In genomic region chr19:21778147-21778917, GRCm38 (mm10) we compare ENCODE assay signal across 8 mouse cellular contexts. TPM values are rescaled to one million over a fixed set of nuclear protein-coding genes. Genes with fewer than 3 reads are reported as not detected.
DNase-seq lines count a peak whose midpoint lies in the region; ATAC-seq and TF ChIP-seq lines count a peak whose summit lies in the region.

Cemip2 (plus strand) TSS chr19:21778342.

- DNase-seq in CH12.LX (ENCODE audit: extremely low read depth): peak; percentile 92
- DNase-seq in c-Kit-positive CD71-negative TER-119-negative erythroid progenitor cells, embryonic 14.5 days (ENCODE audit: low read depth): peak; percentile 81
- peak; percentile 96 for DNase-seq in forebrain, embryonic 10.5 days (ENCODE audit: extremely low spot score, low spot score)
- peak; percentile 99 for DNase-seq in kidney, postnatal 14 days
- DNase-seq in liver, embryonic 13.5 days: peak; percentile 88
- peak; percentile 92 to 93 for DNase-seq in natural killer cell, adult 2 months (ENCODE audit: low spot score in 2 of 2)

- peak within 1 kb of the TSS; percentile 45 for H3K27ac ChIP-seq in CH12.LX (ENCODE audit: insufficient read depth, low read depth)
- peak within 1 kb of the TSS; percentile 97 for H3K27ac ChIP-seq in forebrain, embryonic 10.5 days
- H3K27ac ChIP-seq in heart, embryonic 15.5 days: peak within 1 kb of the TSS; percentile 96
- peak within 1 kb of the TSS; percentile 61 for H3K27ac ChIP-seq in liver, embryonic 13.5 days
- peak within 1 kb of the TSS; percentile 87 for H3K27ac ChIP-seq in stomach, embryonic 14.5 days (ENCODE audit: low read length)

- TF ChIP-seq RAD21 in CH12.LX (IDR thresholded peaks at IDR 0.05; ENCODE audit: low read depth, low read length): peak; percentile 77

- H3K9me3 ChIP-seq in CH12.LX (replicated peaks; ENCODE audit: low read length): no peaks in the 10 kb centered on the region
- H3K9me3 ChIP-seq in forebrain, embryonic 10.5 days: no peaks in the 10 kb centered on the region
- no peaks in the 10 kb centered on the region for H3K9me3 ChIP-seq in heart, embryonic 15.5 days (replicated peaks)
- H3K9me3 ChIP-seq in liver, embryonic 13.5 days (replicated peaks): no peaks in the 10 kb centered on the region
- no peaks in the 10 kb centered on the region for H3K9me3 ChIP-seq in stomach, embryonic 14.5 days (ENCODE audit: control insufficient read depth, low read depth, low read length)

- peak within 1 kb of the TSS; percentile 70 to 95 (median 89) for H3K4me3 ChIP-seq in CH12.LX (replicated peaks in 1 of 3; ENCODE audit: low read depth in 2 of 3, low read length in 2 of 3, poor library complexity in 1 of 3)
- H3K4me3 ChIP-seq in forebrain, embryonic 10.5 days: peak within 1 kb of the TSS; percentile 89
- peak within 1 kb of the TSS; percentile 73 for H3K4me3 ChIP-seq in heart, embryonic 15.5 days
- peak within 1 kb of the TSS; percentile 80 for H3K4me3 ChIP-seq in liver, embryonic 13.5 days (replicated peaks)
- peak within 1 kb of the TSS; percentile 92 for H3K4me3 ChIP-seq in stomach, embryonic 14.5 days (ENCODE audit: low read depth, low read length)

- H3K4me2 ChIP-seq in CH12.LX (ENCODE audit: insufficient read depth, low read depth, poor library complexity, severe bottlenecking): peak within 1 kb of the TSS; percentile 76
- H3K4me2 ChIP-seq in heart, embryonic 15.5 days: peak within 1 kb of the TSS; percentile 78
- H3K4me2 ChIP-seq in liver, embryonic 13.5 days: peak within 1 kb of the TSS; percentile 96
- H3K4me2 ChIP-seq in stomach, embryonic 14.5 days (replicated peaks; ENCODE audit: low read depth, low read length): peak within 1 kb of the TSS; percentile 77

- dilution Hi-C loops in CH12.LX (cut with MboI; ENCODE audit: extremely low pct_ligation_motif_present, extremely low pct_unique_long_range_greater_than_20kb, low sequenced_read_pairs): no loop called here

- ATAC-seq in heart, embryonic 15.5 days (replicated peaks; ENCODE audit: insufficient number of reproducible peaks, insufficient read depth, low FRiP score, low read depth): peak; percentile 90
- ATAC-seq in liver, embryonic 13.5 days (ENCODE audit: low read depth): peak; percentile 97
- peak; percentile 95 for ATAC-seq in stomach, embryonic 14.5 days (ENCODE audit: insufficient number of reproducible peaks, insufficient read depth, low FRiP score, low read depth)

- peaks cover 0 to 17% of the 10 kb centered on the region in 2 experiments; a peak in 2 of 4 replicates for H3K4me1 ChIP-seq in CH12.LX (ENCODE audit: control insufficient read depth in 1 of 2, insufficient read depth in 2 of 2)
- peaks cover 55% of the 10 kb centered on the region for H3K4me1 ChIP-seq in forebrain, embryonic 10.5 days
- peaks cover 61% of the 10 kb centered on the region for H3K4me1 ChIP-seq in heart, embryonic 15.5 days (replicated peaks)
- H3K4me1 ChIP-seq in liver, embryonic 13.5 days (replicated peaks): peaks cover 27% of the 10 kb centered on the region
- H3K4me1 ChIP-seq in stomach, embryonic 14.5 days (ENCODE audit: control insufficient read depth, insufficient read depth, low read length): peaks cover 16% of the 10 kb centered on the region

- 0 out of 2 replicates have a peak, but pooled peaks have one; percentile 21 for TF ChIP-seq EP300 in CH12.LX (IDR thresholded peaks at IDR 0.05; ENCODE audit: low read length)

- in situ Hi-C loops in CH12.LX (cut with MboI; ENCODE audit: low pct_ligation_motif_present, low pct_unique_long_range_greater_than_20kb, low sequenced_read_pairs): loop anchor here (10.0 kb wide), 2 partner anchors 166 to 526 kb away; no protein-coding TSS in a partner anchor

- H3K9ac ChIP-seq in CH12.LX (ENCODE audit: insufficient read depth, low read depth): peak within 1 kb of the TSS; percentile 50
- H3K9ac ChIP-seq in heart, embryonic 15.5 days: peak within 1 kb of the TSS; percentile 81
- peak within 1 kb of the TSS; percentile 79 for H3K9ac ChIP-seq in liver, embryonic 13.5 days
- H3K9ac ChIP-seq in stomach, embryonic 14.5 days (replicated peaks; ENCODE audit: low read depth, low read length): peak within 1 kb of the TSS; percentile 79

- under 1% methylated on average over 73 of the region's 75 CpGs for WGBS in forebrain, embryonic 10.5 days
- WGBS in heart, embryonic 15.5 days: under 1% methylated on average over 72 of the region's 75 CpGs
- WGBS in liver, embryonic 13.5 days (ENCODE audit: insufficient replicate concordance): under 1% methylated on average over 74 of the region's 75 CpGs
- under 1% methylated on average over 66 of the region's 75 CpGs for WGBS in stomach, embryonic 14.5 days

- TF ChIP-seq CTCF in CH12.LX (conservative IDR thresholded peaks at IDR 0.05 in 1 of 2, IDR thresholded peaks at IDR 0.05 in 1 of 2; ENCODE audit: low read depth in 2 of 2, low read length in 2 of 2): peak in 1 of 2 experiments; percentile 72; a peak in 2 of 4 replicates

- H3K36me3 ChIP-seq in CH12.LX (replicated peaks in 1 of 2; ENCODE audit: control insufficient read depth in 1 of 2, insufficient read depth in 1 of 2, low read length in 1 of 2): peaks cover 0 to 12% of the 10 kb centered on the region in 2 experiments
- no peaks in the 10 kb centered on the region; the same call in 1 of the 2 replicates for H3K36me3 ChIP-seq in forebrain, embryonic 10.5 days (replicated peaks)
- H3K36me3 ChIP-seq in heart, embryonic 15.5 days: no peaks in the 10 kb centered on the region
- H3K36me3 ChIP-seq in liver, embryonic 13.5 days: no peaks in the 10 kb centered on the region
- H3K36me3 ChIP-seq in stomach, embryonic 14.5 days (ENCODE audit: control insufficient read depth, insufficient read depth, low read length): no peaks in the 10 kb centered on the region

- TF ChIP-seq POLR2A in CH12.LX (IDR thresholded peaks at IDR 0.05; ENCODE audit: low read depth, low read length): peak; percentile 81

- H3K27me3 ChIP-seq in CH12.LX (replicated peaks): peaks cover 2% of the 10 kb centered on the region
- peaks cover 4% of the 10 kb centered on the region; the same call in 1 of the 2 replicates for H3K27me3 ChIP-seq in forebrain, embryonic 10.5 days (ENCODE audit: poor library complexity, severe bottlenecking)
- no peaks in the 10 kb centered on the region for H3K27me3 ChIP-seq in heart, embryonic 15.5 days
- H3K27me3 ChIP-seq in liver, embryonic 13.5 days: peaks cover 23% of the 10 kb centered on the region
- no peaks in the 10 kb centered on the region for H3K27me3 ChIP-seq in stomach, embryonic 14.5 days (ENCODE audit: control insufficient read depth, insufficient read depth, low read length)

- H3K79me2 ChIP-seq in CH12.LX (replicated peaks; ENCODE audit: control insufficient read depth, extremely low read depth, insufficient read depth, poor library complexity, severe bottlenecking): no peaks in the 10 kb centered on the region

TF ChIP-seq in CH12.LX, 34 proteins besides CTCF, POLR2A, EP300 and RAD21 (continues in another document):
- TF ChIP-seq USF2 (conservative IDR thresholded peaks at IDR 0.05; ENCODE audit: low read depth, low read length) (no peak), ZKSCAN1 (IDR thresholded peaks at IDR 0.05; ENCODE audit: borderline replicate concordance, low read depth, low read length) (no peak), ZNF384 (IDR thresholded peaks at IDR 0.05; ENCODE audit: low read depth, low read length) (no peak; the same call in 1 of the 2 replicates), IRF4 (IDR thresholded peaks at IDR 0.05; ENCODE audit: low read depth, low read length) (peak; percentile 30; the same call in 1 of the 2 replicates), MAX (IDR thresholded peaks at IDR 0.05; ENCODE audit: low read length) (no peak), PAX5 (IDR thresholded peaks at IDR 0.05; ENCODE audit: low read length) (no peak), KAT2A (IDR thresholded peaks at IDR 0.05; ENCODE audit: insufficient replicate concordance, low read length) (0 out of 2 replicates have a peak, but pooled peaks have one; percentile 31), ETS1 (conservative IDR thresholded peaks at IDR 0.05; ENCODE audit: low read depth, low read length) (no peak), GABPA (IDR thresholded peaks at IDR 0.05; ENCODE audit: insufficient replicate concordance, low read depth, low read length) (no peak), SMC3 (IDR thresholded peaks at IDR 0.05; ENCODE audit: low read depth, low read length) (peak; percentile 67), MEF2A (IDR thresholded peaks at IDR 0.05; ENCODE audit: borderline replicate concordance, low read depth, low read length) (no peak), UBTF (IDR thresholded peaks at IDR 0.05; ENCODE audit: low read depth, low read length) (peak; percentile 73; the same call in 1 of the 2 replicates), BHLHE40 (IDR thresholded peaks at IDR 0.05; ENCODE audit: low read depth, low read length) (peak; percentile 16; the same call in 1 of the 2 replicates), TCF12 (IDR thresholded peaks at IDR 0.05; ENCODE audit: low read depth, low read length) (no peak; the same call in 1 of the 2 replicates), CHD2 (IDR thresholded peaks at IDR 0.05; ENCODE audit: low read length) (peak; percentile 82), NELFE (IDR thresholded peaks at IDR 0.05; ENCODE audit: low read depth, low read length) (peak; percentile 50; the same call in 1 of the 2 replicates), CHD1 (IDR thresholded peaks at IDR 0.05; ENCODE audit: low read depth, low read length) (no peak), MYC (IDR thresholded peaks at IDR 0.05; ENCODE audit: low read depth, low read length) (no peak), USF1 (IDR thresholded peaks at IDR 0.05; ENCODE audit: low read depth, low read length) (no peak), SIN3A (IDR thresholded peaks at IDR 0.05; ENCODE audit: low read length) (peak; percentile 37; the same call in 1 of the 2 replicates), JUND (conservative IDR thresholded peaks at IDR 0.05; ENCODE audit: low read depth, low read length) (no peak), NRF1 (IDR thresholded peaks at IDR 0.05; ENCODE audit: low read depth, low read length) (peak; percentile 67), ZC3H11A (IDR thresholded peaks at IDR 0.05; ENCODE audit: low read depth, low read length) (no peak), ZMIZ1 (IDR thresholded peaks at IDR 0.05; ENCODE audit: low read depth, low read length) (no peak), TBP (conservative IDR thresholded peaks at IDR 0.05; ENCODE audit: low read depth, low read length) (no peak)

RNA-seq across cellular contexts. Expression of gene Cemip2, which starts in this region (rescaled TPM):
- 7.2 and 8.5 TPM in 2 replicates for total RNA-seq in CH12.LX (2012; rRNA removed)
- 7.9 TPM in 2 replicates for total RNA-seq in CH12.LX (2014; rRNA removed)
- 6.4 and 7.4 TPM in 2 replicates for polyA plus RNA-seq in CH12.LX (2012; ENCODE audit: insufficient read length, low read depth)
- 56.4 and 58.7 TPM in 2 replicates for polyA plus RNA-seq in forebrain, embryonic 10.5 days (2016; fragmentation: Nextera tagmentation; extraction: Ambion mirVana)
- 41.2 and 44.3 TPM in 2 replicates for polyA plus RNA-seq in heart, embryonic 15.5 days (2015; fragmentation: Nextera tagmentation; extraction: Ambion mirVana)
- polyA plus RNA-seq in liver, embryonic 13.5 days (2015; fragmentation: Nextera tagmentation; extraction: Ambion mirVana): 7.2 and 8.7 TPM in 2 replicates
- 18.0 TPM in 2 replicates for polyA plus RNA-seq in stomach, embryonic 14.5 days (2014; fragmentation: Nextera tagmentation; extraction: Ambion mirVana)

Comparison
In these comparisons a context has a peak if more than half of its experiments do, and no peak if none do; other contexts are left out.
1. Peak in every context shown above with its lines: DNase-seq, ATAC-seq, H3K4me3 ChIP-seq and H3K27ac ChIP-seq.
2. H3K27ac ChIP-seq: peak in every context shown above with its lines; median percentile 97 in forebrain, embryonic 10.5 days; 96 in heart, embryonic 15.5 days; 87 in stomach, embryonic 14.5 days; 61 in liver, embryonic 13.5 days; 45 in CH12.LX.